Mouse (Mus musculus) MEL-GATA-1-ER (cell line): ENCODE measurements around the gene Zp3r.
"Not testable (repeated sequence)": the region's sequence is repeated elsewhere in the genome, so short reads cannot be mapped to it uniquely, and the experiment has no call there.

Experiments used
- DNase-seq: peaks from one replicate; pipeline ENCODE4 v3.0.0-alpha.2; 2012; ENCODE audit warnings: low read depth; ENCODE audit errors: extremely low read depth

Gene Zp3r

DNA sequence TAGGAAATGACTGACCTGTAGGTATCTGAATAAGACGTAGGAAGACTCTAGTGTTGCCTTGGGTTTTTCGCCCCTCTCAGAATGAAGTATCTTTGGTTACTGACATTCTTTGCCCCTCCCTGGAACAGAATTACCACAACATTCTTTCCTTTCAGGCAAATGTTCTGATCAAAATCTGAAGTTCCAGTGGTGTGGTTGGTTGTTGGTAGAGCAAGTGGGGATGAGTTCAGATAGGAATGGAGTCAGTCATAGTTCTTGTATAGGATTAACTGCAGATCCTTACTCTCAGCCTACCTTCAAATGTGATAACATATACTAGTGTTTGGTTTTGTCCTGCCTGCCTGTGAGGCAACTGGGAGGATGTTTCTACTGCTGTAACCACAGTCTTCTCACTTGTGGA, at the start of gene Zp3r:
TSS of gene Zp3r (minus strand) at position 101 of the 400 bp plus-strand sequence.
- DNase-seq: no peak

DNA sequence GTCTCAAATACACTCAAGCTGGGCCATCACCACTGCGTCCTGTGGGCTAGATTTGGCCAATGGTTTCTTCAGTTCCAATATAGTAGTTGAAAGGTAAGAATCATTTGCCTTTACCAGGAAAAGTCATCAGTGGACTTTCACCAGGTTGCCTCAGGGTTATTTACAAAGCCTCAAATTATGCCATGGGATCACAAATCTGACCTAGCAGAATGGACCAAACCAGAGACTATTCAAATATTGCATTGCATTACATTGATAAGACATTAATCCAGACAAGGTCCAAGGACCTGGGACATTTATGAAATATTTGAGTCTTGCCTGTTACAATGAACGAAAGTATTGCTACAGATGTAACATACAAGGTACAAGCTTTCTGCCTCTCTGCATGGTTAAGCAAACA, 49.1 kb upstream of the Zp3r start:
- no peak for DNase-seq

DNA sequence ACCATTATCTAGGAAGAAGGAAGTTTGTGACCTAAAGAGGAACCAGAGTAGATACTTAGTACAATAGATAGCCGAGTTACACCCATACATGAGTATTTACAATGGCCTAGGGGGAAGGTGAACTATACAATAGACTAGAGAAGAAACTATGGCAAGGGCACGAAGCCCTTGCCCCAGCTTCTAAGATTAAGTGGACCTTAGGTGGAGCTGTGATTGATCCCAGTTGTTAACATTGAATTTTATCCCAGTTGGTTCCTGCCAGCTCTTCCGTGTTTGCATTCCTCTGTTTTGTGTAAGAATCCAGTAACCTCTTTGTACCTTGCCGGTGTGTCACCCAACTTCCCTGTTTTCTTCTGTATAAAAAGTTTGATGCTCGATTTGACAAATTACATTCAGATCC, 34.2 kb upstream of the Zp3r start:
- DNase-seq: peak; percentile 13

DNA sequence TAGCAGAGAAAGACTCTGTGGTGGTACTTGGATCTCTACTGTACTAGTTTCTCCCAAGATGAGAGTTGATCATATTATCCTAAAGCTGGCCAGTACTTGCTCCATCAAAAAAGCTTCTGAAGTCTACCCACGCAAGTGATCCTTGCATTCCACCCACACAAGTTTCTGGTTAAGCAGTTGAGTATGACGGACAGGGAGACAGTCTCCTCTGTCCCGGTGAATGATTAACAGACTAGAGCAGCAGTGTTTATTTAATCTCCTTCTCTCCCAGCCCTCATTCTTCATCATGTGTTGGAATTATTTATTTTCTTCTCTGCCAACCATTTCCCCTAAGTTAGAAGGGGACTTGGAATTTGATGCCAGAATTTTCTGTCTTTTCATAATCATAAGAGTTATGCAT, 32.0 kb upstream of the Zp3r start, which contains the start of gene C4bp:
TSS of gene C4bp (minus strand) at position 179 of the 400 bp plus-strand sequence.
- no peak for DNase-seq

DNA sequence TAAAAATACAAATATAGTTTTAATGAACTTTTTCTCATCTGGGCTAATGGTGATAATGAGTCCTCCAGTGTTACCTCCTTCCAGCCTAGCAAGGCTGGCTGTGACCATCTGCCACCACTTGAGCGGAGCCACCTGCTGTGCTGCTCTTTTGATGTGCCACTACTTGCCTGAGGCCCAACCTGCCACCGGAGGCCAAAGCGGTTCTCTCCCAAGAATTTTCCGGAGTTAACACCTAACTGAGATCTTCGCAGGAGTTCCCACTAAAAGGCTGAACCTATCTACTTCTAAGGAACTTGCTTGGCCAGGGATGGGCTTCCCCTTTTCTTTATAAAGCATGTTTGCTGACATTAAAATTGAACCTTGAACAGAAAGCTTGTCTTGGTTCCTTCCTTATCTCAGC, 30.2 kb upstream of the Zp3r start:
- DNase-seq: not testable (repeated sequence)

DNA sequence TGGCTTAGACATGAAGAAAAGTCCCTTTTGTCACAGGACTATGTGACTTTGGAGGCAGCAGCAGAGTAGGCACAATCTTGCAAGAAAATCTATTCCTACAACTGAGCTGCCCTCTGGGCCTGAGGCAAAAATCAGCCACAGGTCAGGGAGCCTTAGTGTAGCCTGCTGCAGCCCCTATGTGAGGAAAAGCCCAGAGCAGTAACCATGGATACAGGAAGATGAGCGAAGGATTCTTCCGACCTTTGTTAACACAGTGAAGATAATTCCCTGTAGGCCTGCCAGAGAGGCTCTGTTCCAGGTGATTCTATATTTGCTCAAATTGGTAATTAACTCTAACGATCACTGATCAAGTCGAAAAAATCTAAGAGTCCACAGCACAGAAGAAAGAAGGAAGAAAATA, 14.7 kb upstream of the Zp3r start:
- DNase-seq: no peak

DNA sequence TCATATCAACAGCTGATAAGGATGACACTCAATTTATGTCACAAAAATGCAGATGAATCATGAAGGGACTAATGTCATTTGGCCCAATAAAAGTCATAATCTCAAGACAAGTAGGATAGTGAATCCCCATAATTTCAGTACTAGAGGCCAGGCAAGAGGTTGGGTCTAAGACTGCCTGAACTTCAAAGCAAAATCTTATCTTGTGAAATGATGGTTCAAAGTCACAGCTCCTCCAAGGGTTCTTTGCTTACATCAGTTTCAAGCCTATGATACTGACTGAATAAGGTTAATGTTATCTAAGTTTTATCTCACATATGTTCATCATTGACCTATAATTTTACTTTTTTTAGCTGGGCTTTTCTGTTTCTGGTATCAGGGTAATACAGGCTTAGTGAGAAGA, 11.5 kb upstream of the Zp3r start:
- DNase-seq: no peak

DNA sequence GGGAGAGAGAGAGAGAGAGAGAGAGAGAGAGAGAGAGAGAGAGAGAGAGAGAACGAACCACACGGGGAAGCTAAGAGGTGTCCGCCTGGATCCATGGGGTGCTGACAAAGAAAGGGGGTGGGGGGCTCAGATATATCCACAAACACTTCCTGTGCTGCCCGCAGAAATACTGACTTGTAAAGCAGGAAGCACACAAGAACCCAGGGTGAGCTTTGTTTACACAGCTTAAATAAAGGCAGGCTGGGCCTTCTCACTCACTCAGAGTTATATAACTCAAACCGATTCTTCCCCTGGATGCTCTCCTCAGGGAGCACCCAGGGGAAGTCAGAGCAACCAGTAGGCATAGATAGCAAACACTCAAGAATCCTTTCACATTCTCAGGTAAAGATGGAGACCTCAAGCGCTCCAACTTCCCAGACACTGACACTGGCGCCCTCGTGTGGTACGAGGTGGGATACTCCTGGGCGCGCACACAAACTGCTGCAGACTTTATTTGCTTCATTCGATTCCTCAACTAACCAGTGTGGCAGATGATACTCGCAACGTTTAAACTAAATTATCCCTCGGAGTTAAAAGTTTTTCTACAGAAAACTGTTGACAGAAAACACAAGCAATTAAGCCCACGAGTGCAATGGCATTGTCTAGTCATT, 4.5 kb upstream of the Zp3r start:
- DNase-seq: peak; percentile 62

DNA sequence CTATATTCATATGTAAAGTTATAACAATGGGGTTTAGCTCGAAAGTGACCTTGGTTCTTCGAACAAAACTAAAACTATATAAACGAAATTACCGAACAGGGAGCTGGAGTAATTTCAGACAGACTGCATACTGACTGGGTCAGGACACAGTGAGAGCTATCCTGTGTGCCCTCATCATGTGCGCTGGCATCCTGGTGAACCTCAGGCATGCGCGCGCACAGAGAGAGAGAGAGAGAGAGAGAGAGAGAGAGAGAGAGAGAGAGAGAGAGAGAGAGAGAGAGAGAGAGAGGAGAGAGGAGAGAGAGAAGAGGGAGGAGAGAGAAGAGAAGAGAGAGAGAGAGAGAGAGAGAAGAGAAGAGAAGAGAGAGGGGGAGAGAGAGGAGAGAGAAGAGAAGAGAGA, 3.9 kb upstream of the Zp3r start:
- no peak for DNase-seq

DNA sequence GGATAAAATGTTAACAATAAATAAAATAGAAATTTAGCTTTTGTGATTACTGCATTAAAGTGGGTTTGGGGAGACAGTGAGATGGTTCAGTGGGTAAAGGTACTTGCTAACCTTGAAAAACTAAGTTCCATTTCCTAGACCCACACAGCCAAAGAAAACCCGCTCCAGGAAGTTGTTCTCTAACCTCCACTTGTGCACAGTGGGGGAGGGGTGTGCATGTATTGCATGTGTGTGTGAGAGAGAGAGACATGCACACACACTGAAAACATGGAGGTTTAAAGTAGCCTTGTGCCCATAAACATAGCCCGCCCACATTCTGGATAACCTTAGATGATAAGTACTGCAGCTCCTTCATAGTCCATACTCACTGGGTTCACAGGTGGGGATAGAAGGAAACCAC, 33.1 kb downstream of the Zp3r start:
- no peak for DNase-seq

DNA sequence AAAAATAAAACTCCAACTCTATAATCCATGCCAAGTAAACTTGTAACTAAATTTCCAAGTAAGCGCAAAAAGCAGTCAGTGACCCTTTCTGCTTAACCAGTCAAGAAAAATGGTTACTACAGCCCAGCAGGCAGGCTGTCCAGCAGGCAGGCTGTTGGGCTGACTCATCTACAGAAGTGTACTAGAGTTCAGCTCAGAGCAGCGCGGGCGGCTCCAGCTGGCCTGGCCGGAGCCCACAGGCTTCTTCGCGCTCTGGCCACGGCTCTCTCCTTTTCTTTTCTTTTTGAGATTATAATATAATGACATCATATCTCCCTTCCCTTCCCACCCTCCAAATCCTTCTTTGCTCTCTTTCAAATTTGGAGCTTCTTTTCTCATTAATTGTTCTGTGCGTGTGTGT, 40.8 kb downstream of the Zp3r start:
- no peak for DNase-seq

DNA sequence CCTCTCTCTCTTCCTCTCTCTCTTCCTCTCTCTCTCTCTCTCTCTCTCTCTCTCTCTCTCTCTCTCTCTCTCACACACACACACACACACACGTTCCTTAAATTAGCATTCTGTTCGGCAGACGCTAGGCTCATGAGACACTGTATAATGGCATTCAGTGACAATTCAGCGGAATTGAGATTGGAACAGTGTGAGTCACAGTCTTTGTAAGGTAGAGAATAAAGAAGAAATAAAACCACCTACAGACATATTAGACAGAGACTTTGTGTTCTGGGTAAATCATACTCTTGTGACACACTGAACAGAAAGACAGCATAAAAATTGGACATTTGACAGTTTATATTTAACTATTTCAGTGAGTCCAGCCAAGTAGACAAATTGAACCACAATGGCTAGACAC, 53.0 kb downstream of the Zp3r start:
- no peak for DNase-seq

DNA sequence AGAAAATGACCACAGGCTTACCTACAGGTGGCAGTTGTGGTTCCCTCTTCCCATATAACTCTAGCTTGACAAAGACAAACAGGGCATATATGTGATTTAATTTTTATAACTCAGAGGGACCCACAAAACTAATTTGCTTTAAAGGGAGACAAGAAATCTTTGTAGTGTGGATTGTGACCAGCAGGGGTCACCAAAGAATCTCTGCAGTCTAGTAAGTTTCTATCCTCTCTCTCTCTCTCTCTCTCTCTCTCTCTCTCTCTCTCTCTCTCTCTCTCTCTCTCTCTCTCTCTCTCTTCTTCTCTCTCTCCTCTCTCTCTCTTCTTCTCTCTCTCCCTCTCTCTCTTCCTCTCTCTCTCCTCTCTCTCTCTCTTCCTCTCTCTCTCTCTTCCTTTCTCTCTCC, 53.5 kb downstream of the Zp3r start:
- peak; percentile 16 for DNase-seq

DNA sequence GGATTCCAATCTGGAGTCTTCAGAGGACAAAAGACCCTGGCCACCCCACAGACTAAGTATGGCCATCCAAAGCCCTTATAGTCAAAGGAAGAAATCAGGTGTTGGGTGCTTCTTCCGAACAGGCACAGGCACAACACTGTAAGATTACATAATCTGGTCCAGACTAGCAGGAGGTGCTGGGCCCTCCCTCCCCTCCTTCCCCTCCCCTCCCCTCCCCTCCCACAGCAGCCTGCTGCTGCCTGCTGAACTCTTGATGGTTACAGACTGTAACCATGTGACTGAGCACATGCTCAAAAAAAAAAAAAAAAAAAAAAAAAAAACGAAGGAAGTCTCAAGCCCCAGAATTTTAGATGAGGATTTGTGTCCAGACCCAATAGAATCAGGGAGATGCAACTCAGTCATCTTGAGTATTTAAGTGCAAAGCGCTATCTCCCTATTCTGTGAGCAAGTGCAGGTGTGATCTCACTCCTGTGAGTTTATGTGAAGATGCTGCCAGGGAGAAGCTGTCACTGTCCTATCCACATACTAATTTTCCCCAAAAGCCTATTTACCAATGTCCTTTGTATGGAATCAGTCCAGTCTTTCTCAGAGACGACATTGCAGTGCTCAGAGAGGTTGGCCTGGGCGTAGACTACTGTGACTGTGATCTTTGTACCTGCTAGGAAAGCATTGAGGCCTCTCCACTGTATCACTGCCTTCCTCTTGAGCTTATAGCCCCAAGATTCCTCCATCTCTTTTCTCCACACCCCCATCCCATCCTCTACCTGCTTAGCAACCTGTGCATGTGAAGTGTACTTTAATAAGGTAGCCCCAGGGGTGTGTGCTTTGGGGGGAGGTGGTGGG, 77.8 kb downstream of the Zp3r start:
- DNase-seq: no peak

DNA sequence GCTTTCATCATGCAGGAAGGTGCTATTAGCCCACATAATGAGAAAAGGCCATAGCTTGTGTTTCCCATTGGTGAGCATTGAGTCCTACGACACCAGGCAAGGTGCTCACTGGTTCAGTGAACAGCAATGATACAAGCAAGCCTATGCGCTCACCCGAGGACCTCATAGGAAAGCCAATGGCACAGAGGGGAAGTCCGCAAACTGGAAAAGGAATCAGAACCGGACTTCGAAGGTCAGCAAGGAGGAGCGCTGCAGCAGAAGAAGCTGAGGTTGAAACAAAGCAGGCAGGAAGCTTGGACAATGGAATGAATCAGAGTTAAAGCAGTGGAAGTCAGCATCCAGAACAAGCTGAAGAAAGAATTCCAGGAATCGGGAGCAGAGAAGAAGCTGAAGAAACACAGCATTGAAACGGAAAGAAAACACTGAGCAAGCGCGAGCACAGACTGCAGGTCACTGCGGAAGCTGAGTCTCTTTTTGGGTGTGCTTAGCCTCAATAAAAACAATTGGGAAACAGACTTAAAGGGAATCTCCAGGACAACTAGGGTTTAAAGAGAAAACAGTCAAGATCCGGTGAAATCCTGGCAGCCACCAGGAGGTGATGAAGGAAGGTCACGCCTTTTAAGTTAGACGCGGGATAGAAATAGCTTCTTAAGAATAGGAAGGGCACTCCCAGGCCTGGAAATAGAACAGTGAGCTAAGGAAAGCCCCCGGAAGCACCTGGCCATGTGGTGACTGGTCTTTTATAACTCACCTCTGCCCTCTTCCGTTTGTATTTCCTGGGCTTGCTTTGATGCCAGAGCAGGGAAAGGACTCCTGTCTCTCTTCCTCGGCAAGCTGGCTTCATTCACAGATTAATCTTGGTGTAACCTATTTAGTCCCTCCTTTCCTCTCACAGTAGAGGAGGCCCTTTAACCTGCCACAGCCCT, 78.9 kb downstream of the Zp3r start:
- DNase-seq: no peak

DNA sequence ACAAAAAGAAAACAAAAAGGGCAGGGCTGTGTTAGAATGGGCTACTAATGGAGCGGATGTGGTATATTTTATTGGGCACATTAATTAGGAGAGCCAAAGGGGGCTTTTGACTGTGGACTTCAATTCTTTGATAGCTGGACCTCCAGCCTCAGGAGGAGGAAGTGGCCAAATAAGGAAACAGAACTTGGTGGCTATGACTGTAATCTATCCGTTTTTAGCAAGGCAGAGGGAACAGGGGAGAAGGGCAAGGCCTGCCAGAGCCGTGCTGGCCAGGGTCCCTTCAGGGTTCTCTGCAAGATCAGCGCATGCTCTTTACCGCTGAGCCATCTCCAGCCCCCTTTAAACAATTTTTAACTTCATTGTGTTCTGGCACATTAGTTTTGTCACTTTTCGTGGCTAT, 79.7 kb downstream of the Zp3r start:
- no peak for DNase-seq

DNA sequence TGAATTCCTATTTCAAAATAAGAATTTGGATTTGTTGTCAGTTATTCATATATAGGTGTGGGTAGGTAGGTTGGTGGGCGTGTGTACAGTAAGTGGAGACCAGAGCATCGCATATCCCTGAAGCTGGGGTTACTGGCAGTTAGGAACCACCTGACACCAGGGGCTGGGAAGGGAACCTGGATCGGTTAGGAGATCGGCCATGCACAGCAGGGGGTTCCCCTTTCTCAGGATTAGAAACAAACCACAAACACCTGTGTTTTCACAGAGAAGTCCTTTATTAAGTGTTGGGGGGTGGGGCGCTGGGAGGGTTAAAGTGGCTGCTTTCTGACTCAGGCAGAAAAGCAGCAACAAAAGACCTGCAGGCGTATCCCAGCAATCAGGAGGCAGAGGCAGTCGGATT, 80.3 kb downstream of the Zp3r start:
- DNase-seq: no peak

DNA sequence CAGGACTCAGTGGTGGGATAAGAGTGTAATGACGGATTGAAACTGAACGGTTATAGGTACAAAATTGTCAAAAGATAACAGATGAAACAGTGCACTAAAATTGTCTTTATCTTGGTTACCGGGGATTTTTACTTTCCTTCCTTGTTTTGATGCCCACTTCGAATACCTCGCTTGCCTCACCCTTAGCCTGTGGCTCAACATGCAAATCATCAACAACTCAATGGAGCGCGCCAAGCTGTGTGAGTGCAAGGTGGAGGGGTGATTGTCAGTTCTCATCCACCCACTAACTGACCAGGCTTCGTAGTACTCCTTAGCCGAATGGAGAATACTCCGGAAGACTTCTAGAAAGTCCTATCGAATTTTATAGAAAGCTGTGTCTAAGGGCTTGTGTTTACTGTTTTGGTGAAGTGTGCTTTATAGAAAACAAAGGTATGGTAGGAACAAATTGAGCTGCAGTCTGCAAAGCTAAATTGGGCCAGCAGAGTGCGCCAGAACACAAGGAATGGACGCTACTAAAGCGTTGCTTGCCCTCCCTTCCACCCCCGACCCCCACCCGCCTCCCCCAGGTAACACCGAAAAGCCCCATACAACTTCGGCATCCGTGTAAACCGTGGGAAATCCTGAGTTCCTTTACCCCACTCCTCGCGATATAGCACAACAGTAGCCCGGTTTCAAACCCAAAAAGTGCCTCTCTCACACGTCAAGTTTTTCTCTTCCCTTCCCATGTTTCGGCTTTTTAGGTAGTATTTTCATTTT, 81.6 kb downstream of the Zp3r start:
- peak; percentile 47 for DNase-seq
